Mouse (Mus musculus): ENCODE data around the gene Pnliprp2. TPM values are rescaled to one million over a fixed set of nuclear protein-coding genes. Genes with fewer than 3 reads are reported as not detected.

The Pnliprp2 gene
- 0.18 TPM in 1 of 2 replicates, not detected in the other for polyA plus RNA-seq (2016; fragmentation: Nextera tagmentation; extraction: Ambion mirVana)

DNA sequence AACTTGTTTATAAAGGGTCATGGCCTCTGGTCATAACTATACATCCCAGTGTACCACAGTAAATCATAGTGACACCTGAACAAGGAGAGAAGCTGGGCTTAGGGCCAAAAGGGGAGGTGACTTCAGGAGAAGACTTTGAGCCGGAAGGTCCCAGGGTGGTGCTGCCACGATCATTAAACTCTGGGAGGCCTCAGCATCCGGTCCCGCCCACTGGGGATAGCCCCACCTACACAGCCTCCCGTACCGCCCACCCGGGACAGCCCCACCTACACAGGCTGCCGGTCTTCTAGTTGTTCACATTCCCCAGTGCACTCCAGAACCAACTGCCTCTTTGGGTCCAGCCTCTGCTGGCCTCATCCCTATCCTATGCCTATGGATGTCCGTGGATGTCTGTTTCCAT lies at the start of gene Pnliprp2:
Gene Pnliprp2, plus strand, starts transcription at position 297 of the 400 bp plus-strand sequence.
- Histone ChIP-seq H3K36me3 (no peaks in the 10 kb centered on the region), H3K9ac (replicated peaks) (no peak within 1 kb of the TSS), H3K27ac (no peak within 1 kb of the TSS), H3K4me2 (no peak within 1 kb of the TSS), H3K27me3 (no peaks in the 10 kb centered on the region), H3K4me3 (replicated peaks) (no peak within 1 kb of the TSS), H3K4me1 (replicated peaks) (peaks cover 12% of the 10 kb centered on the region; the same call in 1 of the 2 replicates), H3K9me3 (peaks cover 4% of the 10 kb centered on the region)
- ATAC-seq (ENCODE audit: insufficient number of reproducible peaks, insufficient read depth, low FRiP score, low TSS enrichment, low read depth): no peak
- whole genome bisulfite sequencing: 59% methylated on average over 9 of the region's 9 CpGs

GRCm38 (mm10) chr19:58717925-58718324 lies 41.6 kb upstream of the Pnliprp2 start:
- no peak for ATAC-seq (ENCODE audit: insufficient number of reproducible peaks, insufficient read depth, low FRiP score, low TSS enrichment, low read depth)
- H3K36me3 ChIP-seq: no peaks in the 10 kb centered on the region
- 0 out of 2 replicates have a peak, but pooled peaks cover 3% of the 10 kb centered on the region for H3K9me3 ChIP-seq
- 80% methylated on average over 4 of the region's 4 CpGs for WGBS
- no peak overlapping the region for H3K4me2 ChIP-seq
- no peaks in the 10 kb centered on the region for H3K4me1 ChIP-seq (replicated peaks)
- no peak overlapping the region for H3K27ac ChIP-seq
- no peaks in the 10 kb centered on the region for H3K27me3 ChIP-seq
- H3K4me3 ChIP-seq (replicated peaks): no peak overlapping the region
- no peak overlapping the region for H3K9ac ChIP-seq (replicated peaks)

GRCm38 (mm10) chr19:58720439-58720838 lies 39.1 kb upstream of the Pnliprp2 start:
- no peak for ATAC-seq (ENCODE audit: insufficient number of reproducible peaks, insufficient read depth, low FRiP score, low TSS enrichment, low read depth)
- no peak overlapping the region for H3K4me2 ChIP-seq
- H3K4me1 ChIP-seq (replicated peaks): no peaks in the 10 kb centered on the region
- no peak overlapping the region for H3K4me3 ChIP-seq (replicated peaks)
- H3K9me3 ChIP-seq: 0 out of 2 replicates have a peak, but pooled peaks cover 3% of the 10 kb centered on the region
- H3K36me3 ChIP-seq: no peaks in the 10 kb centered on the region
- H3K27me3 ChIP-seq: no peaks in the 10 kb centered on the region
- H3K9ac ChIP-seq (replicated peaks): no peak overlapping the region
- no peak overlapping the region for H3K27ac ChIP-seq

DNA sequence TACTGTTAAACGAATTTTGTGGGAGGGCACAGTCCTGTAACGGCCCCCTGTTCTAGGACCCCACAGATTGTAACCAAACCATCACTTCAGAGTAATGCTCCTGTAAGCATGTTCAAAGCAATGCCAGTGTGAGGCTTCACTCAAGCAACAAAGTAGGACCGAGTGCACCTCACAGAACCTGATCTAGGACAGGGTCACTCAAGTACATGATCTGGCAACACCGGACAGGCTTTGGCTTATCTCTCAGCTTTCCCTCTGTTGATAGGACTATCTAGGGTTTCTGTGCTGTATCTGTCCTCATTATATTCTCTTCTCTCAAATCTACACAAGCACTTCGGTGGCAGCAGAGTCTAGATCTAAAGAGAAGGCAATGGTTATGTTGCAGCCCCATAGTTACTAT lies 33.0 kb upstream of the Pnliprp2 start:
- Histone ChIP-seq H3K27me3 (no peaks in the 10 kb centered on the region; the same call in 1 of the 2 replicates), H3K4me1 (replicated peaks) (no peaks in the 10 kb centered on the region; the same call in 1 of the 2 replicates), H3K27ac (no peak overlapping the region), H3K4me3 (replicated peaks) (no peak overlapping the region), H3K9me3 (0 out of 2 replicates have a peak, but pooled peaks cover 3% of the 10 kb centered on the region), H3K36me3 (no peaks in the 10 kb centered on the region), H3K9ac (replicated peaks) (no peak overlapping the region), H3K4me2 (no peak overlapping the region)
- 77% methylated on average over 5 of the region's 5 CpGs for WGBS
- no peak for ATAC-seq (ENCODE audit: insufficient number of reproducible peaks, insufficient read depth, low FRiP score, low TSS enrichment, low read depth)

DNA sequence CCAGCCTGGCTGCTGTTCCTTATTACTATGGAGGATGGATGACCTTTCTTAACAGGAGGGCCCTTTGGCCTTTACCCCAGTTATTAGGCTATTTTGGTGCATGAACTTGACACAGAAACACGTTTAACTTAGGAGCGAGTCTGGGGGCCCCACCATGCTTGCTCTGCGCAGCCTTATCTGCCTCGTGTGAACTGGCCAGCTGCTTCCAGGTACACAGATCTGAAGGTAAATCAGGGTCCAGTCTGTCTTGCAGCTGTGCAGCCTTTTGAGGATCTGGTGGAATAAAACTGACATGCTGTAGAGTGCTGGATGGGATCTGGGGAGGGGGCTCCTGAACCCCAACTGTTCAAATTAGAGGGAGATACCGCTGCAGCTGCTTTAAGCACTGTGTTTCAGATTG lies 31.8 kb upstream of the Pnliprp2 start:
- Histone ChIP-seq H3K9me3 (no peaks in the 10 kb centered on the region), H3K27me3 (no peaks in the 10 kb centered on the region; the same call in 1 of the 2 replicates), H3K4me3 (replicated peaks) (no peak overlapping the region), H3K9ac (replicated peaks) (no peak overlapping the region), H3K27ac (no peak overlapping the region), H3K4me2 (no peak overlapping the region), H3K4me1 (replicated peaks) (no peaks in the 10 kb centered on the region; the same call in 1 of the 2 replicates), H3K36me3 (no peaks in the 10 kb centered on the region)
- ATAC-seq (ENCODE audit: insufficient number of reproducible peaks, insufficient read depth, low FRiP score, low TSS enrichment, low read depth): no peak
- 55% methylated on average over 5 of the region's 5 CpGs for WGBS

- Histone ChIP-seq H3K27me3 (no peaks in the 10 kb centered on the region; the same call in 1 of the 2 replicates), H3K4me3 (replicated peaks) (no peak within 1 kb of the TSS), H3K4me1 (replicated peaks) (no peaks in the 10 kb centered on the region; the same call in 1 of the 2 replicates), H3K9me3 (no peaks in the 10 kb centered on the region), H3K27ac (no peak within 1 kb of the TSS), H3K36me3 (no peaks in the 10 kb centered on the region), H3K9ac (replicated peaks) (no peak within 1 kb of the TSS), H3K4me2 (no peak within 1 kb of the TSS)
- no peak for ATAC-seq (ENCODE audit: insufficient number of reproducible peaks, insufficient read depth, low FRiP score, low TSS enrichment, low read depth)
- 51% methylated on average over 5 of the region's 5 CpGs for WGBS
Observed at GRCm38 (mm10) chr19:58728445-58729031, 31.0 kb upstream of the Pnliprp2 start, which contains the start of gene Pnliprp1. Pnliprp1 (plus strand) TSS chr19:58728887.

DNA sequence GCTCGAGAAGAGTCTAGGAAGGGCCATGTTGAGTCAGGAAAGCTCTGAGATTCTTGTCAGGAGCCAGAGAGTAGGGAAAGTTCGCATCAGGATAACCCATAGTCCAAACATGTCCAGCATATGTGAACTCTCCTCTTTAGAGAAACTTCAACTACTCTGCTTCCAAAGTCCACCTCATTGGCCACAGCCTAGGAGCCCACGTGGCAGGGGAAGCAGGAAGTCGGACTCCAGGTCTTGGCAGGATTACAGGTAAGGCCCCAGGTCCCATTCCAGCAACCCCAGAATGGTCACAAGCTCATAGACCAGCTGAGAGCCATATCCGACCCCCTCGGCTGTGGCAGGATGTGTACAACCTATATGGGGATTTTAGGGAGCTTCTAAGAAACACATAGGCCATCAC lies 26.3 kb upstream of the Pnliprp2 start:
- no peaks in the 10 kb centered on the region for H3K36me3 ChIP-seq
- H3K4me2 ChIP-seq: no peak overlapping the region
- no peak for ATAC-seq (ENCODE audit: insufficient number of reproducible peaks, insufficient read depth, low FRiP score, low TSS enrichment, low read depth)
- H3K9ac ChIP-seq (replicated peaks): no peak overlapping the region
- H3K4me1 ChIP-seq (replicated peaks): no peaks in the 10 kb centered on the region
- H3K27ac ChIP-seq: no peak overlapping the region
- H3K27me3 ChIP-seq: no peaks in the 10 kb centered on the region; the same call in 1 of the 2 replicates
- no peaks in the 10 kb centered on the region for H3K9me3 ChIP-seq
- H3K4me3 ChIP-seq (replicated peaks): no peak overlapping the region
- 78% methylated on average over 6 of the region's 6 CpGs for WGBS

GRCm38 (mm10) chr19:58738111-58738510 lies 21.4 kb upstream of the Pnliprp2 start:
- no peak overlapping the region for H3K4me2 ChIP-seq
- no peak overlapping the region for H3K27ac ChIP-seq
- H3K36me3 ChIP-seq: no peaks in the 10 kb centered on the region
- no peaks in the 10 kb centered on the region; the same call in 1 of the 2 replicates for H3K27me3 ChIP-seq
- no peak overlapping the region for H3K9ac ChIP-seq (replicated peaks)
- no peaks in the 10 kb centered on the region for H3K9me3 ChIP-seq
- H3K4me3 ChIP-seq (replicated peaks): no peak overlapping the region
- H3K4me1 ChIP-seq (replicated peaks): no peaks in the 10 kb centered on the region
- no peak for ATAC-seq (ENCODE audit: insufficient number of reproducible peaks, insufficient read depth, low FRiP score, low TSS enrichment, low read depth)
- 86% methylated on average over 4 of the region's 4 CpGs for WGBS

- Histone ChIP-seq H3K27me3 (no peaks in the 10 kb centered on the region; the same call in none of the 2 replicates), H3K9ac (replicated peaks) (no peak overlapping the region), H3K4me3 (replicated peaks) (no peak overlapping the region), H3K36me3 (no peaks in the 10 kb centered on the region), H3K27ac (no peak overlapping the region), H3K9me3 (no peaks in the 10 kb centered on the region), H3K4me1 (replicated peaks) (no peaks in the 10 kb centered on the region), H3K4me2 (no peak overlapping the region)
- 78% methylated on average over 6 of the region's 6 CpGs for WGBS
- ATAC-seq (ENCODE audit: insufficient number of reproducible peaks, insufficient read depth, low FRiP score, low TSS enrichment, low read depth): no peak
Observed at GRCm38 (mm10) chr19:58741036-58741435, 18.5 kb upstream of the Pnliprp2 start.

DNA sequence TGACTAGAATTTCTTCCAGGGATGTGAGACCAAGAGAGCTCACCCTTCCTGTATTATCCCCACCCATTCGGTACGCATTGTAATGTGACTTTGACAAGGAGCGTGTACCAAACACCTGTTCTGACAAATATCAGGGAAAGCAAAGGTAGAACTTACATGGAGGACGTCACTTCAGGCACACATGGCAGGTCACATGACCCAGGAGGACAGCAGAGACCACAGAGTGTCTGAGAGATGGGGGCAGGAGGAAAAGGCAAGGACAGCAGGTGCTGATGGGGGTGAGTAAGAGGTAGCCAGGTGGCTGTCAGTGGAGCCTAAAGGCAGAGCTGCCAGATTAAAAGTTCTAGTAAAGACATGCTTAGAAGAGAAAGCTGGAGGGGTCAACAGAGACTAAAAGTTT lies 16.8 kb upstream of the Pnliprp2 start:
- WGBS: 85% methylated on average over 4 of the region's 4 CpGs
- ATAC-seq (ENCODE audit: insufficient number of reproducible peaks, insufficient read depth, low FRiP score, low TSS enrichment, low read depth): no peak
- H3K4me1 ChIP-seq (replicated peaks): no peaks in the 10 kb centered on the region

GRCm38 (mm10) chr19:58743736-58744135 lies 15.8 kb upstream of the Pnliprp2 start:
- Histone ChIP-seq H3K4me1 (replicated peaks) (no peaks in the 10 kb centered on the region), H3K9me3 (no peaks in the 10 kb centered on the region), H3K4me3 (replicated peaks) (no peak overlapping the region), H3K27me3 (no peaks in the 10 kb centered on the region; the same call in none of the 2 replicates), H3K36me3 (no peaks in the 10 kb centered on the region), H3K4me2 (no peak overlapping the region), H3K27ac (no peak overlapping the region), H3K9ac (replicated peaks) (no peak overlapping the region)
- 51% methylated on average over 4 of the region's 4 CpGs for WGBS
- ATAC-seq (ENCODE audit: insufficient number of reproducible peaks, insufficient read depth, low FRiP score, low TSS enrichment, low read depth): no peak

More for the DNA sequence above, 16.8 kb upstream of the Pnliprp2 start:
- no peak overlapping the region for H3K4me2 ChIP-seq
- H3K9me3 ChIP-seq: no peaks in the 10 kb centered on the region
- H3K9ac ChIP-seq (replicated peaks): no peak overlapping the region
- no peaks in the 10 kb centered on the region for H3K36me3 ChIP-seq
- no peak overlapping the region for H3K27ac ChIP-seq
- no peak overlapping the region for H3K4me3 ChIP-seq (replicated peaks)
- H3K27me3 ChIP-seq: no peaks in the 10 kb centered on the region; the same call in none of the 2 replicates
